Mouse (Mus musculus): ENCODE data around the gene Olfr735.

Gene Olfr735

DNA sequence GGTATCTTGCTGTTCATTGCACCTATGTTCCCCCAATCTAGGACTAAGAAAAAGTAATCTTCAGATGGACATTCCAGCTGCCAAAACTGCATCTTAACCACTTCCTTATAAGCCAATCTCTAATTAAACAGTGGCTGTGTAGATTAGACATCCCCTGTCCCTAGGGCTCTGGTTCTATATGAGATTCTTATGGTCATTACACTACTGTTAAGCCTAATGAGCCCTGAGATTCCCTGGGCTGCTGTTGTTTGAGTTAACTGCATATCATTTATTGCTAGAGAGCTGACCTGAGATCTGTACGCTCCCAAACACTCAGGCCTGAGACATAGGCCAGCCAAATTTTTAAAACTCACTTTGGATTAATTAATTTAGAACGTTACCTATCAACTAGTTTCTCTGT lies at the start of gene Olfr735:
TSS of gene Olfr735 (minus strand) at position 77 of the 400 bp plus-strand sequence.
- DNase-seq (ENCODE audit: low read depth) = no peak

DNA sequence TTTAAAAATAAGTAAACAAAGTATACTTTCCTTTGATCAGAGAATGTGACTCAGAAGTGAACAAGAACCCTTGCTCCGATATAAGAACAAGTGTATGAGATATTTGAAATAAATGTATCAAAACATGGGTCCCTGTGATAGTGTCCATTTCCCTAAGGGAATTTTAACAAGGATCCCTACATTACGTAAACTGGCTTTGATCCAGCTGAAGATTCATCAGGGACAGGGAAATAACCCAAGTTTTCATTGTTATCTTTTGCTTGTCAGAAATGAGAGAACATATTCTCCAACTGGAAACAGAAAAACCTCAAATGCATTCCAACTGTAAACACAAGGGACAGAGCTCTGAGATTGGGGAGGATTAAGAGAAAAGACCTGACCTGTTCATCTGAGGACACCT lies 32.2 kb upstream of the Olfr735 start, which contains the start of gene Olfr736:
TSS of gene Olfr736 (plus strand) at position 301 of the 400 bp plus-strand sequence.
- DNase-seq (ENCODE audit: low read depth) = no peak

DNA sequence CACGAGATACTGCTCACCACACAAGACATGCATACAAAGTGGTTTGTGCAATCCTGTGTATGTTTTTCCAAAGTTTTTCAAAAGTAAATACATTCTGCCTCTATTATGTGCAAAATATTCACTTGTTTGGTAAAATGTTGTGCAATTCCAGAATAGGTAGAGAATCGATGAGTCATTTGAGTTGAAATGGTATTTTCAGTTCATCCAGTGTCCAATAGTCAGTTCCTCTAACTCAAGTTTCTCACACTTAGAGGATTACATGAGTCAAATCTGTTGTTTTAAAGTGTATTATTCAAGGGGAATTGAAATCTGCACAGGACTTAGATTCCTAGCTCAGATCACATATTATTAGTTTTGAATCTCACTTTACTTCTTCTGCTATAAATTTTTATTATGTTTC lies 14.9 kb upstream of the Olfr735 start:
- no peak for DNase-seq (ENCODE audit: low read depth)

DNA sequence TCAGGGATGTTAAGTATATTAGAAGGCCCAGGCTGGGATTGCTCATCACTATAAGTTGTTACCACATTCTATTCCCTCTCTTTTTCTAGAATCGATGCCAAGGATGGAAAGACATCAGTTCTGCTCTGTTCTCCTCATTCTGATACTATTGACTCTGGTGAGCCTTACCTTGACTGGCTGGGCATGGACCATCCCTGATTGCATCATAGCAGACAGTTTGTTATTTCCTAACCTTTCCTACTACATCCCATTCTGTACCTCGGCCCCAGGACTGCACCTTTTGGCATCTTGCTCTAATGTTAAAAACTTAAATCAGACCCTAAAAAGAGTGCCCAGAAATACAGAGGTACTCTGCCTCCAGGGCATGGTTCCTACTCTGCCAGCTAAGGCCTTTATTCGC lies 11.8 kb upstream of the Olfr735 start:
- no peak for DNase-seq (ENCODE audit: low read depth)

DNA sequence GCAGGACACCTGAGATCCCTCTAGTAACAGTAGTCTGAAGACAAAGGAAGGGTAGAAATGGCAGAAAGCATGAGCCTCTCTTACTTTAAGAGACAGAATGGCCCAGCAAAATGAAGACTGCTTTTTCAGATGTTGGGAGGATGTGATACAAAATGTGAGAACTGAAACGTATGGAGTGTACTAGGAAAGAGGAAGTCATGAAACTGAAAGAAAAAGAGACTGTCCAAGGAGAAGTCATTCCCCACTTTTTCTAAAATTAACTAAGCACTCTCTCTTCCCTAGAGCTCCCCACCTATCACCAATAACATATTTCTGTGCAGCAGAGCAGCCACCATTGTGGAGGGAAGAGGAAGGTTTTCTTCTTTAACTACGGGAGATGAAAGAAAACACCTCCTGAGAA lies 8.9 kb upstream of the Olfr735 start, which contains the start of gene Tlr11:
TSS of gene Tlr11 (plus strand) at position 322 of the 400 bp plus-strand sequence.
- DNase-seq (ENCODE audit: low read depth) = no peak

DNA sequence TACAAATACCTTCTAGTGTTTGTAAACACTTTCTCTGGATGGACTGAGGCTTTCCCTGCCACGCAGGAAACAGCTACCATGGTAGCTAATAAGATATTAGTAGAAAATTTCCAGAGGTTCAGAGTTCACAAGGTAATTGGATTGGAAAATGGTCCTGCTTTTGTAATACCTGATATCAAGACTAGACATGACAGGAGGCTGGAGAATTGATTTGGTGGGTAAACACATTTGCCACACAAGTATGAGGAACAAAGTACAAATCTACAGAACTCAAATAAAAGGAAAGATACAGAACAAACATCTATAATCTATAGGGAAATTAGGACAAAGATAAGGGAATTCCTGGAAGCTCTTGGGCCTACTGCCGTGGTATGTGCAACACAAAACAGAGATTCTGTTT lies 8.1 kb upstream of the Olfr735 start:
- no peak for DNase-seq (ENCODE audit: low read depth)

DNA sequence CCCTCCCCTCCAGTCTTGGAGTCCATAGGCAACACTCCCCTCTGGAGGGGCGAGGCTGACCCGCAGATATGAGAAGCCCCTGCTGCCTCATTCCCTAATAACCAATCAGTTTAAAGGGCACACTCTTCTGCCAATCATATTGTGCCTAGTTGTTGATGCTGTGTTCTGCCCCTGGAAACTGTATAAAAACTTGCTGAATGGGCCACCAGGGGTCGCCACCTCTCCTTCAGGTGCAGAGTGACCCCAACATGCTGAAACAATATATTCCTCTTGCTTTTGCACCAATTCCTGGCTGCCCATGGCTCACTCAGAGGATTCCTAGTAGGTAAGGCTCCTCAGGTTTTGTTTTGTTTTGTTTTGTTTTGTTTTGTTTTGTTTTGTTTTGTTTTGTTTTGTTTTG lies 3.8 kb upstream of the Olfr735 start:
- peak; percentile 66 for DNase-seq (ENCODE audit: low read depth)

DNA sequence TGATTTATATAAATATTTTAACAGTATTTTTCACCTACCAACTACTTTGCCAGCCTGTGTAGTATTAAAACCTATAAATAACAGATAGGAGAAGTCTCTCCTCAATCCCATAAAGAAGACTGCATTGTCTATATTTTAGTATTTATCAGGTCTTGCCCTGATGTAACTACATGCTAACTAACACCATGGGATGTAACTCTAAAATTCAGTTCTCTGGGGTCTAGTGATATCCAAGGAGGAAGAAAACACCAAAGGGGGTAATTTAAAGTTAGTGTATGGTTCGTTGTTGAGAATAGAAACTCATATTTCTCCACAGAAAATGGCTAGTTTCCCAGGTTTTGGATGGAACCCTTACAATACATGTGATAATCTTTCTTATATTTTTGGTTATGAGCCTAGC lies 22.0 kb downstream of the Olfr735 start, which contains the start of gene Olfr734:
TSS of gene Olfr734 (minus strand) at position 101 of the 400 bp plus-strand sequence.
- no peak for DNase-seq (ENCODE audit: low read depth)

DNA sequence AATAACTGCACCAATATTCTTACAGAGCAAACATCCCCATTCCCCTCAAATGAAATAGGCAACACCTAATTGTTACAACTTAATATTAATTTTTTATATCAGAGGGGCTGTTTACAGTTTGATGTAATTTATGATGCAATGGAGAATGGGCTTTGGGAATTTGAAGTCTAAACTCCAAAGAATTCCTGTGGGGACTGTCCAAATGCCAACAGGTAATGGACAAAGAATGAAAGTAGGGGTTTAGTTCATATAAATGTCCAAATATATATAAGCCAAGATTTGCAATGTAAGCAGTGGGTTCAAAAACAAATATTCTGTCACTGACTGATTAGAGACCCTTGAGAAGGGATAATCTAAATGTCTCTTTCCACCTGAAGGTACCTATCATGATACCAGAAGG lies 47.2 kb downstream of the Olfr735 start, which contains the start of gene Olfr733:
TSS of gene Olfr733 (minus strand) at position 101 of the 400 bp plus-strand sequence.
- no peak for DNase-seq (ENCODE audit: low read depth)
